Mouse (Mus musculus) intestine, embryonic 15.5 days (tissue): ENCODE measurements at regions not wholly inside any gene's neighbourhood (a gene's known extent, or its start where the extent isn't known, plus 50 kb on each side); places are given as distances from the start of the nearest gene placed in this dataset.

Experiments
- ATAC-seq: fragments of 200-750 bp; cut with Nextera tagmentation; 2 replicates; pipeline ENCODE4 v1.8.0; 2017; ENCODE audit warnings: moderate TSS enrichment, moderate library complexity
- H3K27ac ChIP-seq: fragments of 300-500 bp; sonication (generic); 2 replicates; pipeline ENCODE4 v1.5.1; 2015; ENCODE audit warnings: mild to moderate bottlenecking, inconsistent platforms
- H3K27me3 ChIP-seq: fragments of 300-500 bp; sonication (generic); replicated peaks from 2 replicates; pipeline ENCODE4 v1.6.1; 2015; ENCODE audit warnings: inconsistent platforms
- H3K36me3 ChIP-seq: fragments of 300-500 bp; sonication (generic); 2 replicates; pipeline ENCODE4 v1.6.1; 2015; ENCODE audit warnings: inconsistent platforms
- H3K4me1 ChIP-seq: fragments of 300-500 bp; sonication (generic); replicated peaks from 2 replicates; pipeline ENCODE4 v1.6.1; 2015; ENCODE audit warnings: inconsistent platforms
- H3K4me2 ChIP-seq: fragments of 300-500 bp; sonication (generic); replicated peaks from 2 replicates; pipeline ENCODE4 v1.6.1; 2015; ENCODE audit warnings: mild to moderate bottlenecking, inconsistent platforms
- H3K4me3 ChIP-seq: fragments of 300-500 bp; sonication (generic); replicated peaks from 2 replicates; pipeline ENCODE4 v1.5.1; 2015; ENCODE audit warnings: inconsistent platforms
- H3K9ac ChIP-seq: fragments of 300-500 bp; sonication (generic); 2 replicates; pipeline ENCODE4 v1.6.1; 2015; ENCODE audit warnings: inconsistent platforms
- H3K9me3 ChIP-seq: fragments of 300-500 bp; sonication (generic); 2 replicates; pipeline ENCODE4 v1.6.1; 2016; ENCODE audit warnings: inconsistent platforms
- WGBS: fragments of 180-500 bp; shearing (Covaris S2); methylation state at CpG from one replicate; pipeline ENCODE4 v1.1.7; 2015; 5-methylcytosine and 5-hydroxymethylcytosine counted together

DNA sequence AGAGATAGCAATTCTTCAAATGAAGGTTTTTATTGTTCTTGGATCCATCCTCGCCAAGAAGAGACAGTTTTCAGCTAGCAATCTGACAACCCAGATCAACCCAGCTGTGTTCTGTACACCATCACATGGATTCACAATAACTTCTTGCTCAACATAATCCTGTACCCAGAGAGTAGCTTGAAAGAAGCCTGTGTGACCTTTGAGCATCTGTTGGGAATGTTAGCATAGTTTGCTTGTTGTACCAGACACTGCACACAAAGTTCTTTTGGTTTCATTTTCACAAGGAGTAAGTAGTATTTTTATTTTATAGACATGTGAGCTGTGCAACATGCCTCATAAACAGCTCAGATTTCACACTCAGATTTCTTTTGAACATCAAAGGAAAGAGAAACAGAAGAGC is 136.0 kb downstream of the Gm9733 start:
- no peak overlapping the region for H3K4me3 ChIP-seq
- H3K9me3 ChIP-seq: no peaks in the 10 kb centered on the region
- WGBS: 61% methylated on average over 1 of the region's 1 CpGs
- no peak overlapping the region for H3K4me2 ChIP-seq
- no peaks in the 10 kb centered on the region for H3K4me1 ChIP-seq
- H3K9ac ChIP-seq: no peak overlapping the region
- no peaks in the 10 kb centered on the region for H3K27me3 ChIP-seq
- no peaks in the 10 kb centered on the region for H3K36me3 ChIP-seq
- no peak overlapping the region for H3K27ac ChIP-seq
- ATAC-seq: no peak

DNA sequence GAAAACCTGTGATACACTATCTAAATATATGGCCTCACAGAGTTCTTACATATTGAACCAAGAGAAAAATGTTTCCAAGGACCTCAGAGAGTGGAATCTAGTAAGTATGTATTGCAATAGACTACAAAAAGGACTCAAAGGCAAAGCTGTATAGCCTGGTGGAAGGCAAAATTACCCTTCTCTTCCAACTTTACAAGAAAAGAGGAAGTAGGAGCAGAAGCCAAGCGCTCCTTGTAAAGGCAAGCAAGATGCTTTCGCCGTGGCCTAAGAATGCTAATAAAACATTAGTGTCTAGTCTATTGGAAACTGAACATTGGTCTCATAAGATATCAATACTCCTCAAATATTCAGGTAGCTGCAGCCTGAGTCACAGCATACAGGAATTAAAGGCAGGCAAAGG is 134.0 kb downstream of the Gm9733 start:
- no peak for ATAC-seq
- Histone ChIP-seq H3K9ac (no peak overlapping the region), H3K9me3 (no peaks in the 10 kb centered on the region), H3K27ac (no peak overlapping the region), H3K4me3 (no peak overlapping the region), H3K4me2 (no peak overlapping the region), H3K36me3 (no peaks in the 10 kb centered on the region), H3K27me3 (no peaks in the 10 kb centered on the region), H3K4me1 (no peaks in the 10 kb centered on the region)
- 79% methylated on average over 3 of the region's 3 CpGs for WGBS

DNA sequence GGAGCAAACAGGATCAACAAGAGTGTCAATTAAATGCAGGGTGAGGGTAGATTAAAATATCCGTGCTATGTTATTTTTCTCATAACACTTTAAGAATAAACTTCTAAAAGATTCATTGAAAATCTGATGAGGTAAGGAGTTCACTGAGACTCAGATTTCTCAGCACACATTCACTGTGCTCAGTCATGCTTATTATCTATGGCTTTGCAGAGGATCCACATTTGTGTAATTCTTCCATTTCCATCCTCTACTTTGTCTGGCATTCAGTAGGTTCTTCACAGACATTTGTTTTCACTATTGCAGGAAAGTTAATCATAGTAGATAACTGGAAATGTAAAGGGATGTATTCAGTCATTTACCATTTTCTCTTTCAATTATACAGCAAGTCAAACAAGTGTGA is 131.8 kb downstream of the Gm9733 start:
- no peaks in the 10 kb centered on the region for H3K27me3 ChIP-seq
- 68% methylated on average over 1 of the region's 1 CpGs for WGBS
- H3K36me3 ChIP-seq: no peaks in the 10 kb centered on the region
- no peak overlapping the region for H3K27ac ChIP-seq
- no peak overlapping the region for H3K4me2 ChIP-seq
- no peak overlapping the region for H3K4me3 ChIP-seq
- H3K4me1 ChIP-seq: no peaks in the 10 kb centered on the region
- no peak for ATAC-seq
- H3K9ac ChIP-seq: no peak overlapping the region
- no peaks in the 10 kb centered on the region for H3K9me3 ChIP-seq

GRCm38 (mm10) chr3:15200990-15201389 is 131.1 kb downstream of the Gm9733 start:
- H3K9me3 ChIP-seq: no peaks in the 10 kb centered on the region
- no peak overlapping the region for H3K27ac ChIP-seq
- no peaks in the 10 kb centered on the region for H3K4me1 ChIP-seq
- H3K36me3 ChIP-seq: no peaks in the 10 kb centered on the region
- no peak for ATAC-seq
- no peak overlapping the region for H3K4me2 ChIP-seq
- no peak overlapping the region for H3K9ac ChIP-seq
- no peaks in the 10 kb centered on the region for H3K27me3 ChIP-seq
- H3K4me3 ChIP-seq: no peak overlapping the region

DNA sequence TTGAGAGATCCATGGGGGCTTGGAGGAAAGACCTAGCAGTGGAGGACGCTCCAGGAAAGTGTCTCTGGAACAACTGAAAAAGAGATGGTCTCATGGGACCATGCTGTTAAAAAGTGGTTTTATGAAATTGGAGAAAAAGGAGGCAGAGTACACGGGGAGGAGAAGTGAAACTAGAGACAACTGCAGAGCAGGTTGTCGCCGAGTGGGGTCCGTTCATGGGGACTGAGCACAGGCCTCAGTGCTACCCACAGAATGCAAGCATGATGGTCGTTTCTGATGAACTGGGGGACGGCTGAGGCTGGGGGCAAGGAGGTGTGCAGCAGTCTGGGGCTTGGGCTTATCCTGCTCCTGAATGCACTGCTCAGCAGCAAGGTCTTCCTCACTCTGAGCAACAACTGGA is 129.3 kb downstream of the Gm9733 start:
- WGBS: 80% methylated on average over 7 of the region's 7 CpGs
- no peak for ATAC-seq

DNA sequence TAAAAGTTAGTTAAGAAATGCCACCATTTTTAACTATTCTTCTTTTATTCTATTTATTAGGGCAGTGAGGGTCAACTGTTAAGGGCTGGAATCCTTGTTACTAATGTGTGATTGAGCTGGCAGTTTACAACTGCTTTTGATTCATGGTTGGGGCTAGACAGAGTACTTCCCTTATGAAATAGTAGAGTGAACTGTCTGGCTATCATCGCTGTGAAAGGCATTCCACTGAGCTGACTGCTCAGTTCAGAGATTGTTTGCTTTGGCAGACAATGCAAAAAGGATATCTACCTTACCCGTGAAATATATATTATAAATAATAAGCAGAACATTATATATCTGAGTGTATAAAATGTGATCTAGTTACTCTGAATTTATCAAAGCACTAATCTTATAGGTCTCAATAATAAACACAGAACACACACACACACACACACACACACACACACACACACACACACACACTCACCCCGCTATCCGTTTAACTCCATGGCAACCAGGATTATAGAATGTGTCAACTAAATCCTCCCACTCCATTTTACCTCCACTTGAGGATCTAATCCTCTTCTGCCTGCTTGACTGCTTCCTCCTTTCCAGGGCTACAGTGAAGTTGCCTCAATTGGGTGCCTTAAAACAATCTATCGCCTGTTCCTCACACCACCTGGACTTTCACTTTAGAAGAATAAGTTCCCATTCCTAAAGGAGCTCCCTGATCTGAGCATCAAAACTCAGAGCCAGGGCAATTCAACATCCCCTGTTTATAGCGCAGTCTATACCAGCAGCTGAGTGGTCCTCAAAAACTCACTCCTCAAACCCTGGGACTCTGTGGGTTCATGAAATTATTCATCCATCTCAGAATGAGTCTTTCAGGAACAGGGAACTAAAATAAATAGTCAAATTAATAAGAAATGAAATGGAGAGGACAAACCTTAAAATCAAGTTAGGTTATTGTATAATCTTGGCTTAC is 126.6 kb downstream of the Gm9733 start:
- H3K27me3 ChIP-seq: no peaks in the 10 kb centered on the region
- no peaks in the 10 kb centered on the region for H3K9me3 ChIP-seq
- no peak overlapping the region for H3K9ac ChIP-seq
- no peak overlapping the region for H3K4me3 ChIP-seq
- H3K4me2 ChIP-seq: no peak overlapping the region
- no peaks in the 10 kb centered on the region for H3K4me1 ChIP-seq
- H3K27ac ChIP-seq: no peak overlapping the region
- WGBS: 48% methylated on average over 6 of the region's 6 CpGs
- no peak for ATAC-seq
- H3K36me3 ChIP-seq: no peaks in the 10 kb centered on the region

More for the DNA sequence above, 129.3 kb downstream of the Gm9733 start:
- H3K27ac ChIP-seq: no peak overlapping the region
- no peaks in the 10 kb centered on the region for H3K36me3 ChIP-seq
- H3K4me2 ChIP-seq: no peak overlapping the region
- no peaks in the 10 kb centered on the region for H3K9me3 ChIP-seq
- H3K4me3 ChIP-seq: no peak overlapping the region
- H3K4me1 ChIP-seq: no peaks in the 10 kb centered on the region
- no peaks in the 10 kb centered on the region for H3K27me3 ChIP-seq
- no peak overlapping the region for H3K9ac ChIP-seq

GRCm38 (mm10) chr3:15212357-15212756 is 119.7 kb downstream of the Gm9733 start:
- H3K4me3 ChIP-seq: no peak overlapping the region
- no peak overlapping the region for H3K27ac ChIP-seq
- H3K4me1 ChIP-seq: no peaks in the 10 kb centered on the region
- no peaks in the 10 kb centered on the region for H3K9me3 ChIP-seq
- no peaks in the 10 kb centered on the region for H3K27me3 ChIP-seq
- 82% methylated on average over 3 of the region's 3 CpGs for WGBS
- ATAC-seq: no peak
- no peak overlapping the region for H3K4me2 ChIP-seq
- H3K36me3 ChIP-seq: no peaks in the 10 kb centered on the region
- no peak overlapping the region for H3K9ac ChIP-seq

GRCm38 (mm10) chr3:15217591-15217990 is 114.5 kb downstream of the Gm9733 start:
- Histone ChIP-seq H3K9me3 (no peaks in the 10 kb centered on the region), H3K27me3 (no peaks in the 10 kb centered on the region), H3K36me3 (no peaks in the 10 kb centered on the region), H3K9ac (no peak overlapping the region), H3K4me1 (no peaks in the 10 kb centered on the region), H3K4me3 (no peak overlapping the region), H3K27ac (no peak overlapping the region), H3K4me2 (no peak overlapping the region)
- no peak for ATAC-seq

DNA sequence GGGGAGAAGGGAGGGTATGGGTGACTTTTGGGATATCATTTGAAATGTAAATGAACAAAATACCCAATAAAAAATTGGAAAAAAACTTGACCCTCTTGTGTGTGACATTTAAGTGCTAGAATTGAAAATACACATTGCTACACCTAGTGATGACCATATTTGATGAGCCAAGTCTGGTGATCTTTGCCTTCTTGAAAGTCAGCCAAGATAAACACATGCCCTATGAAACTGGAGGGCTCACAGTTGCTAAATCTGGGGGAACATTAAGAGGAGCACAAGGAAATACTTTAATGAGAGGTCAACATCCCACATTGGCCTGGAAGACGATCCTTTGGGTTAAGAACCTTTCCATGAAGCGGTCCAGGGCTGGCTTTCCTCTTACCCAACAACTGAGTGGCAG is 112.8 kb downstream of the Gm9733 start:
- H3K27me3 ChIP-seq: no peaks in the 10 kb centered on the region
- no peak overlapping the region for H3K4me2 ChIP-seq
- 71% methylated on average over 2 of the region's 2 CpGs for WGBS
- no peaks in the 10 kb centered on the region for H3K9me3 ChIP-seq
- H3K4me3 ChIP-seq: no peak overlapping the region
- no peak overlapping the region for H3K9ac ChIP-seq
- no peak for ATAC-seq
- no peak overlapping the region for H3K27ac ChIP-seq
- no peaks in the 10 kb centered on the region for H3K36me3 ChIP-seq
- H3K4me1 ChIP-seq: no peaks in the 10 kb centered on the region

GRCm38 (mm10) chr3:15223266-15223665 is 108.8 kb downstream of the Gm9733 start:
- Histone ChIP-seq H3K36me3 (no peaks in the 10 kb centered on the region), H3K4me3 (no peak overlapping the region), H3K9me3 (no peaks in the 10 kb centered on the region), H3K4me2 (no peak overlapping the region), H3K9ac (no peak overlapping the region), H3K27me3 (no peaks in the 10 kb centered on the region), H3K27ac (no peak overlapping the region), H3K4me1 (no peaks in the 10 kb centered on the region)
- WGBS: 80% methylated on average over 6 of the region's 6 CpGs
- ATAC-seq: no peak

DNA sequence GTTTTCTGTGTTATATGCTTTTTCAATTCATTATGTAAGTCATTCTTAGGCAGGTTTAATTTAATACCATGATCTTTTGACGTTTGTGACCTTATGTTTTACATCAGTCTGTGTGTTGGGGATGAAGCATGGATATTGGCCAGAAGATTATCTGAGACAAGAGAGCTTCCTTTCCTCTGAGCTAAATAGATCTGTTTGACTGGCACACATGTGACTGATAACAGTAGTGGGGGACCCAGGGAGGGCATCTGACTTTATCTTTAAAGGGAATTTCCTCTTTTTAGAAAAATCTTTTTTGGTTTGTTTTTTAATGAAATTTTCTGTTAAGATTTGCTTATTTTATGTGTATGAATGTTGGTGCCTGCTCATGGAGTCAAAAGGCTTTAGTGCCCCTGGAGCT is 107.7 kb downstream of the Gm9733 start:
- ATAC-seq: no peak

GRCm38 (mm10) chr3:15228641-15229040 is 103.5 kb downstream of the Gm9733 start:
- H3K4me1 ChIP-seq: no peaks in the 10 kb centered on the region

More for the DNA sequence above, 107.7 kb downstream of the Gm9733 start:
- 51% methylated on average over 1 of the region's 1 CpGs for WGBS
- Histone ChIP-seq H3K27ac (no peak overlapping the region), H3K9ac (no peak overlapping the region), H3K36me3 (no peaks in the 10 kb centered on the region), H3K4me1 (no peaks in the 10 kb centered on the region), H3K4me3 (no peak overlapping the region), H3K4me2 (no peak overlapping the region), H3K27me3 (no peaks in the 10 kb centered on the region), H3K9me3 (no peaks in the 10 kb centered on the region)

GRCm38 (mm10) chr3:15230204-15230603 is 101.9 kb downstream of the Gm9733 start:
- H3K27ac ChIP-seq: no peak overlapping the region
- H3K9me3 ChIP-seq: no peaks in the 10 kb centered on the region
- H3K27me3 ChIP-seq: no peaks in the 10 kb centered on the region
- H3K4me1 ChIP-seq: no peaks in the 10 kb centered on the region
- no peak overlapping the region for H3K4me2 ChIP-seq
- ATAC-seq: no peak
- WGBS: 80% methylated on average over 6 of the region's 6 CpGs
- no peak overlapping the region for H3K9ac ChIP-seq
- H3K4me3 ChIP-seq: no peak overlapping the region
- H3K36me3 ChIP-seq: no peaks in the 10 kb centered on the region

More at GRCm38 (mm10) chr3:15228641-15229040, 103.5 kb downstream of the Gm9733 start:
- H3K27ac ChIP-seq: no peak overlapping the region
- 81% methylated on average over 2 of the region's 2 CpGs for WGBS
- no peaks in the 10 kb centered on the region for H3K27me3 ChIP-seq
- H3K4me3 ChIP-seq: no peak overlapping the region
- no peaks in the 10 kb centered on the region for H3K36me3 ChIP-seq
- no peaks in the 10 kb centered on the region for H3K9me3 ChIP-seq
- H3K4me2 ChIP-seq: no peak overlapping the region
- ATAC-seq: no peak
- no peak overlapping the region for H3K9ac ChIP-seq
